Mouse (Mus musculus): ENCODE data around the gene Ablim2. TPM values are rescaled to one million over a fixed set of nuclear protein-coding genes. Genes with fewer than 3 reads are reported as not detected.

Ablim2 gene
- polyA plus RNA-seq, 1 experiment from 2014 or later, result 6.6 TPM

DNA sequence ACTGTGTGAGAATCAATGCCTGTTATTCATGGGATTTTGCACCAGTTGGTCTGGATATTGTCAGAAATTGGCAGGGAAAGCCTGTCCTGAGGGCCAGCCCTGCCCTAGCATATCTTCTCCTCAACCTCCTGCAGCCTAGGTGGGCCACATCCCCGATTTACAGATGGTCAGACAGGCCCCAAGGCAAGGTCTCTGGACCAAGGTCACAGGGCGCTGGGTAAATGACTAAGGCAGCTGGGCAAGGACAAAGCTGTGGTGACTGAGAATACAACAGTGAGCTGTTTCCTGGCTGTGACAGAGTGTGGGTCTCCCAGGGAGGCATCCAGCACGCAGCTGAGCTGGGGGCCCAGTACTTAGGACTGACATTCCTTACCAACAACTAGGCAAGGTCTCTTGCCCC is 23.4 kb downstream of the Ablim2 start:
- Histone ChIP-seq H3K27me3 (no peaks in the 10 kb centered on the region), H3K27ac (no peak overlapping the region), H3K9ac (replicated peaks) (no peak overlapping the region), H3K9me3 (no peaks in the 10 kb centered on the region), H3K4me2 (replicated peaks) (no peak overlapping the region), H3K4me3 (replicated peaks) (no peak overlapping the region), H3K36me3 (no peaks in the 10 kb centered on the region), H3K4me1 (replicated peaks) (no peaks in the 10 kb centered on the region)
- no peak for ATAC-seq
- 75% methylated on average over 3 of the region's 3 CpGs for WGBS

DNA sequence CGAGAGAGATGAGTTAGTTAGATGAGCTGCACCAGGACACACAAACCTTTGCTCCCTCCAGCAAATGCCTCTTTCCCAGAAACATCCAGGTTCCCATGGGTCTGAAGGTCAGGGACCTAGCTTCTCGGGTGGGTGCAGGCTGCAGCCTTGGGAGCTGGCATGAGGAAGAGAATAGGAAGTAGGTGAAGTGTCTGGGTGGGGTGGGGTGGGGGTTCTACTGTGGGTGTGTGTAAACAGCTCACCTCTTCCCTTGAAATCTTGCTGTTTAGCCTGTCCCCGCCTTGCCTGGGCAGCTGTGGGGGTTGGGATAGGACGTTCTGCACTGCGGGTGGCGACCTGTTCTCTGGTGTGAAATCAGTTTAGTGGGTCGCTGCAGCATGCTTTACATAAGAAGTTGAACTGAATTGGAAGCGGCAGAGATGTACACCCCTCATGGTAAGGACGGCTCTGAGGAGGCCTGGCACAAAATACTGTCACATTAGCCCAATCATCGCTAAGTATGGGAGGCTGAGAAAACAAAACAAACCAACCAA is 25.0 kb downstream of the Ablim2 start:
- WGBS, result 61% methylated on average over 10 of the region's 10 CpGs
- H3K27ac ChIP-seq, result no peak overlapping the region
- no peaks in the 10 kb centered on the region for H3K9me3 ChIP-seq
- H3K9ac ChIP-seq (replicated peaks), result no peak overlapping the region
- ATAC-seq, result no peak
- H3K4me1 ChIP-seq (replicated peaks), result no peaks in the 10 kb centered on the region
- H3K4me3 ChIP-seq (replicated peaks), result no peak overlapping the region
- no peaks in the 10 kb centered on the region for H3K36me3 ChIP-seq
- no peaks in the 10 kb centered on the region for H3K27me3 ChIP-seq
- no peak overlapping the region for H3K4me2 ChIP-seq (replicated peaks)

DNA sequence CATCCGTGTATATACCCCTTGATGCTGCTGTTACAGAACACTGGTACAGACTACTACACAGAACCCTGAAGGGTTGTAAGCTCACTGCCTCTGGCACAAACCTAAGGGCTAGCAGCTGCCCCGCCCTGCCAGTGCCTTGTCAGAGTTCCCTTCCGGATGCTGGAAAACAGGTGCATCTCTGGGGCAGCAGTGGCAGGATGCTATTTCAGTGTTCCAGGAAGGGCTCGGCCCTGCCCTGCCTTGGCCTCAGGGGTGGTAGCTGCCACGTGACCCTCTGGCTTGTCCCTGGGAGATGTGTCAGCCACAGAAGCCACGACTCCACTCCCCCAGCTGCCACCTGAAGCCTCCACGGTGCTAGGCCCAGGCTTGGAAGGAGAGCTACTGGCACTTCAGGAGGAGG is 28.2 kb downstream of the Ablim2 start:
- Histone ChIP-seq H3K9me3 (no peaks in the 10 kb centered on the region), H3K27me3 (no peaks in the 10 kb centered on the region), H3K27ac (no peak overlapping the region), H3K36me3 (no peaks in the 10 kb centered on the region), H3K4me2 (replicated peaks) (no peak overlapping the region), H3K4me3 (replicated peaks) (no peak overlapping the region), H3K4me1 (replicated peaks) (no peaks in the 10 kb centered on the region), H3K9ac (replicated peaks) (no peak overlapping the region)
- no peak for ATAC-seq
- WGBS, result 76% methylated on average over 7 of the region's 7 CpGs

DNA sequence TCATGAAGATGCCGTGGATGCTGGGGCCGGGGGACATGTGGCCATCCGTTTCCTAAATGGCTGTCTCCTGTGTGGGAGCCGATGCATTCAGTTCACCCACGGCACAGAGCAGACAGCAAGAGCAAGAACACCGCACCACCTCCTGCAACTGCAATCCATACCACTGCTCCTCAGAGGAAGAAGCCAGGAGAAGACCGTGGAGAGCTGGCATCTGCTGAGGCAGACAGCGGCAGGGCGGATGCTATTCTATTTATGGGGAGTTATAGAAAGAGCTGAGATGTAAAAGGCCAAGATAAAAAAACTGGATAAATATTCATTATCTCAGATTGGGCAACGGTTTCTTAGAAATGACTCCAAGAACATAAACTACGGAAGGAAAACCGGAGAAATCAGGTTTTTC is 30.2 kb downstream of the Ablim2 start:
- Histone ChIP-seq H3K36me3 (no peaks in the 10 kb centered on the region), H3K4me2 (replicated peaks) (no peak overlapping the region), H3K27ac (no peak overlapping the region), H3K27me3 (no peaks in the 10 kb centered on the region), H3K9me3 (no peaks in the 10 kb centered on the region), H3K4me1 (replicated peaks) (no peaks in the 10 kb centered on the region), H3K4me3 (replicated peaks) (no peak overlapping the region), H3K9ac (replicated peaks) (no peak overlapping the region)
- ATAC-seq, result no peak
- 93% methylated on average over 12 of the region's 12 CpGs for whole genome bisulfite sequencing

DNA sequence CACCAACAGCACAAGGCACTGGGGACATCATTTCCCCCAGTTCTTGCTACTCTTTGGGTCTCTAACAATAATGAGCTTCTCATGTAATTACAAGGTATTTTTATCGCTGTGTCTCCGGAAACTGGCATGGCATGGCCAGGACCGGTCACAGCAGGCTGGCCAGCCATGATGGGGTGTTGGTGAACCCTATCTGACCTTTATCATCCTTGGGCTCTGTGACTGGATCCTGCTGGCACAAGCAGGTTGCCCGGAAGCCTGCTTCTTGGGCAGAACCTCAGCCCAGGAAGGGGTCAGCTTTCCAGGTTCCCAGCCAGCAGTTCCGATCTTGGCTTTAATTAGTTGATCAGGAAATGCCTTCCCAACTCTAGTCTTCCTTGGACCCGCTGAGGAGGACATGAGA is 31.0 kb downstream of the Ablim2 start:
- no peaks in the 10 kb centered on the region for H3K4me1 ChIP-seq (replicated peaks)
- H3K36me3 ChIP-seq, result no peaks in the 10 kb centered on the region
- H3K27me3 ChIP-seq, result no peaks in the 10 kb centered on the region
- H3K9ac ChIP-seq (replicated peaks), result no peak overlapping the region
- no peak overlapping the region for H3K4me2 ChIP-seq (replicated peaks)
- WGBS, result 84% methylated on average over 6 of the region's 6 CpGs
- no peak overlapping the region for H3K27ac ChIP-seq
- no peak for ATAC-seq
- H3K9me3 ChIP-seq, result no peaks in the 10 kb centered on the region
- H3K4me3 ChIP-seq (replicated peaks), result no peak overlapping the region

DNA sequence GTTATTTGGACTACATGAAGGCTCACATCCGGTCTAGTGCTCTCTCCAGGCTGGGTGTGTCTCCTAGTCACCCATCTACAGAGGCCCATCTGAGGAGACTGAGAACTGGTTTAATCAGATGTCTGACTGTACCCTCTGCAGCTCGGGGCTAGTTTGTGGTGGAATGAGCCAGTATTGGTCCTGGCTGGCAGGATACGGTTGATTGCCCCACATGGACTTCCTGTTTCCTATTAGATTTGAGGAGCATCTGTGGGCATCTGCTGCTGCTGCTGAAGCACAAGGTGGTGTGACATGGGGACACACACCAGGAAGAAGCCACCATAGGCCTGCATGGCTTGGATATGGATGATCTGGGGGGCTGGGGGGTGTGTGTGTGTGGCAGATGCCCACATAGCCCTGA is 32.0 kb downstream of the Ablim2 start:
- no peaks in the 10 kb centered on the region for H3K36me3 ChIP-seq
- 89% methylated on average over 3 of the region's 3 CpGs for WGBS
- H3K4me2 ChIP-seq (replicated peaks), result no peak overlapping the region
- no peak overlapping the region for H3K27ac ChIP-seq
- no peaks in the 10 kb centered on the region for H3K27me3 ChIP-seq
- H3K9me3 ChIP-seq, result no peaks in the 10 kb centered on the region
- H3K4me3 ChIP-seq (replicated peaks), result no peak overlapping the region
- H3K9ac ChIP-seq (replicated peaks), result no peak overlapping the region
- no peaks in the 10 kb centered on the region for H3K4me1 ChIP-seq (replicated peaks)
- no peak for ATAC-seq

DNA sequence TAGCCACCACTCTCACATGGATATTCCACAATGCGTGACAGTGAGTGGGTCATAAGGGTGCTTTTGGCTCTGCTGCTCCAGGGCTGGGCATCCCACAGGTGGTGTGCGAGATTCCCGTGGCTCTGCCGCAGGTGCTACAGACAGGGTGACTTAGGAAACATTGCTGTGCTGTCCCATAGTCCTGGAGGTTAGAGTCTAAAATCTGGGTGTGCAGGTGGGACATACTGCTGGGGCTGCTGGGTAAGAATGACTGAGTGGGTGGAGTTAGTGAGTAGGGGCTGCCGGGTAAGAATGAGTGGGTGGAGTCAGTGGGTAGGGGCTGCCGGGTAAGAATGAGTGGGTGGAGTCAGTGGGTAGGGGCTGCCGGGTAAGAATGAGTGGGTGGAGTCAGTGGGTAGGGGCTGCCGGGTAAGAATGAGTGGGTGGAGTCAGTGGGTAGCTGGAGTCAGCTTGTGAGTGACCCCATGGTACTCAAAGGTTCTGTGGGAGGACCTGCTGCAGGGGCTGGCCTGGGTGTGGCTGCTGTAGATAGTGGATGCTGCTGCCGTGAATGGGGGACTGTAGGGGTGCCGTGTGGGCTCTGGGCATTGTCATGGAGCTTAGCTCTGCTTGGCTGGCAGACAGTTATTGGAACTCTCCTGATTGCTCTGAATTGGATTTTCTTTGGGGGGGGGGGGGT is 32.8 kb downstream of the Ablim2 start:
- no peaks in the 10 kb centered on the region for H3K36me3 ChIP-seq
- WGBS, result 44% methylated on average over 10 of the region's 10 CpGs
- no peaks in the 10 kb centered on the region for H3K9me3 ChIP-seq
- no peak overlapping the region for H3K4me2 ChIP-seq (replicated peaks)
- no peak overlapping the region for H3K9ac ChIP-seq (replicated peaks)
- H3K27me3 ChIP-seq, result no peaks in the 10 kb centered on the region
- ATAC-seq, result no peak
- H3K27ac ChIP-seq, result no peak overlapping the region
- no peaks in the 10 kb centered on the region for H3K4me1 ChIP-seq (replicated peaks)
- no peak overlapping the region for H3K4me3 ChIP-seq (replicated peaks)

DNA sequence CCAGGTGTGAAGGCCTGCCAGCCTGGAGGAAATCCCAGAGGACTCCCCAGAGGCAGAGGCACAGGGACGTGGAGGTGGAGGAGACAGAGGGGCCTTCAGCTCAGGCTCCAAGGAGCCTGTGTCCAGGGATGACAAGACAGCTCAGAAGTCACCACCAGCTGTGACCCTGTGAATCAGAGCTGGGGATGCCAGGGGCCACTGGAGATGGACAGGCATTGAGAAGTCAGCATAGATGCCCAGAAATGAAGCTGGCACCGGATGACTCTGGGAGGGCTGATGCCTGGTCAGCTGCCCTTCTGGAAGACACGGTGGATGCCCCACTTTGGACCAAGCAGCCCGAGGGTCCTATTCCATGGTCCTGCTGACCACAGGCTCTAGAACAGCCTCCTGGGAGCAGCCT is 36.3 kb downstream of the Ablim2 start:
- H3K4me1 ChIP-seq (replicated peaks), result no peaks in the 10 kb centered on the region
- no peak overlapping the region for H3K4me2 ChIP-seq (replicated peaks)
- H3K27ac ChIP-seq, result no peak overlapping the region
- H3K36me3 ChIP-seq, result no peaks in the 10 kb centered on the region
- 90% methylated on average over 4 of the region's 4 CpGs for WGBS
- H3K27me3 ChIP-seq, result peaks cover 4% of the 10 kb centered on the region; the same call in 1 of the 2 replicates
- no peak for ATAC-seq
- H3K9me3 ChIP-seq, result no peaks in the 10 kb centered on the region
- H3K4me3 ChIP-seq (replicated peaks), result no peak overlapping the region
- no peak overlapping the region for H3K9ac ChIP-seq (replicated peaks)

DNA sequence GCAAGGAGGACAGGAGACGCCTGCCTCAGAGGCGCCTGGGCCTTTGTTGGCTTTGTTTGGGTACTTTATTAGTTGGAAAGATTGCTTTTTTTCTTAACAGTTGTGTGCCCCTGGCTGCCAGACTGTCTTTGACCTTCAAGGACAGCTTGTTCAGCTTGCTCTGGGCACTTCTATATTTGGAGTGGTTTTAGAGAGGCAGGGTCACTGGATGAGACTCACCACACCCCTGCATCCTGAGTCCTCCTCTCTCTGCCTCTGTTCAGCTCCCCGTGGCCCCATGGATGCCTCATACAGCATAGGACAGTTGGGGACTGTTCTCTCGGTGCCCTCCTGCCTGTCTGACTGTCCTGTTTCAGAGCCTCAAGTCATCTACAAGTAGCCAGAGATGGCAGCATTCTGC is 37.3 kb downstream of the Ablim2 start:
- WGBS, result 69% methylated on average over 4 of the region's 4 CpGs
- Histone ChIP-seq H3K27ac (no peak overlapping the region), H3K9me3 (no peaks in the 10 kb centered on the region)

DNA sequence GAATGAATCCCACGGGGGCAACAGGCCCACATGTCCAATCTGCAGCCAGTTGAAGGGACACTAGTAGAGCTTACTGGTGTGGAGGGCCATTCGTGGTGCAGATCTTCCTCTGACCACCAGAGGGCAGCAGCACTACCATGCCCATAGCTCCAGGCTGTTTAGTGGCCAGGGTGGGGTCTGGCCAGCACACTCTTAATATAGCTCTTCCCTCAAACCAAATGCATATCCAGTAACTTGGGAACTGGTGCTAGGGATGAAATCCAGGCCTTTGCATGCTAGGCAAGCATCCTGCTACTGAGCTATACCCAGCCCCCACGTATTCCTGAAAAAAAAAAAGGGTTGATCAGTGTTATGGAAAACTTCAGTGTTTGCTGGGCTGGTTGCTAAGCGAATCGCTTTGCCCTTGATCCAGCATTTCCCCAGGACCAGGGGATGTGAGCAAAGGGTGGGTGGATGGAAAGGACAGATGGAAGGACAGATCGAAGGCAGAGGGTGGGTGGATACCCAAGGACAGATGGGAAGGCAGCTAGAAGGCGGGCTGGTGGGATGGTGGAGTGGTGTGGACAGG is 37.9 kb downstream of the Ablim2 start:
- Histone ChIP-seq H3K27me3 (peaks cover 4% of the 10 kb centered on the region; the same call in 1 of the 2 replicates), H3K4me1 (replicated peaks) (no peaks in the 10 kb centered on the region), H3K36me3 (no peaks in the 10 kb centered on the region), H3K4me2 (replicated peaks) (no peak overlapping the region), H3K27ac (no peak overlapping the region), H3K9me3 (no peaks in the 10 kb centered on the region), H3K9ac (replicated peaks) (no peak overlapping the region), H3K4me3 (replicated peaks) (no peak overlapping the region)
- ATAC-seq, result peak; percentile 83
- 61% methylated on average over 7 of the region's 7 CpGs for WGBS

More for the DNA sequence above, 37.3 kb downstream of the Ablim2 start:
- ATAC-seq, result peak; percentile 53; the same call in 1 of the 2 replicates
- H3K4me3 ChIP-seq (replicated peaks), result no peak overlapping the region
- H3K4me1 ChIP-seq (replicated peaks), result no peaks in the 10 kb centered on the region
- peaks cover 4% of the 10 kb centered on the region; the same call in 1 of the 2 replicates for H3K27me3 ChIP-seq
- H3K4me2 ChIP-seq (replicated peaks), result no peak overlapping the region
- H3K9ac ChIP-seq (replicated peaks), result no peak overlapping the region
- no peaks in the 10 kb centered on the region for H3K36me3 ChIP-seq

DNA sequence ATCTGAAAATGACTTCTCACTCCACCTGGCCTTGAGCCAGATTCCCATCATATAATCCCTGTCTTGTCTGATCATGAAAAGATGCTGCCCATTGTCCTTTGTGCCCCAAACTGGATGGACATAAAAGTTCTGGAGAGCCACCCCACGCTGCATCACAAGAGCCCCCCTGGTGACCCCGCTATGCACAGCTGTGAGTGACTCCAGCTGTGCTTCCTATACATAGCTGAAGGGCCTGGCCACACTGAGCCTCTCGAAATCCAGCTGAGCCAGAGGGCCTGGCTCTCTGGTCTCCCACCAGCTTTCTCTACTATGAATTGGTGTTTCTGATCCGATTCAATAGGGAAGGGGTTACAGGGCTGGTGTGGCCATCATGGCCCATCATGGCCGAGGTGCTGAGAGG is 38.5 kb downstream of the Ablim2 start:
- Histone ChIP-seq H3K4me1 (replicated peaks) (no peaks in the 10 kb centered on the region), H3K9ac (replicated peaks) (no peak overlapping the region), H3K4me3 (replicated peaks) (no peak overlapping the region), H3K27me3 (peaks cover 4% of the 10 kb centered on the region; the same call in 1 of the 2 replicates), H3K4me2 (replicated peaks) (no peak overlapping the region), H3K9me3 (no peaks in the 10 kb centered on the region), H3K36me3 (no peaks in the 10 kb centered on the region), H3K27ac (no peak overlapping the region)
- no peak for ATAC-seq
- 73% methylated on average over 5 of the region's 5 CpGs for WGBS

DNA sequence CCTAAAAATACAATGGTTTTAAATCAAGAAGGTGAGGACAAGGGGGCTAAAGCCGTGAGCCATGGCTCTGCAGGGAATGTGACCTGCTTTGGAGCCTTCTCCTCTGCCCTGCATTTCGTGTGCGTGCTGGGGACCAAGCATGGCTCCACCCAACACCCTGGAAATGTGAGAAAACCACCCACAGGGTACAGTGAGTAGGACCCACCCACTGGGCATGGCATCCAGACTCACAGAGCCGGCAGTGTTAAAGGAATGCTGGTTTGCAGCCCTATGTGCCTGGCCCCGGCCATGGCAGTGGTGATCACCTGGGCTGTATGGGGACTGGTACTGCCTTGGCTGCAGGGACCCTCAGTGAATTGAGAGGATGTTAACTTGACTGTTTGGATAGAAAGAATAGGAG is 41.4 kb downstream of the Ablim2 start:
- H3K9me3 ChIP-seq, result no peaks in the 10 kb centered on the region
- H3K4me3 ChIP-seq (replicated peaks), result no peak overlapping the region
- no peaks in the 10 kb centered on the region for H3K4me1 ChIP-seq (replicated peaks)
- no peak overlapping the region for H3K9ac ChIP-seq (replicated peaks)
- H3K27ac ChIP-seq, result no peak overlapping the region
- 57% methylated on average over 5 of the region's 5 CpGs for WGBS
- no peaks in the 10 kb centered on the region for H3K36me3 ChIP-seq
- H3K27me3 ChIP-seq, result peaks cover 4% of the 10 kb centered on the region; the same call in 1 of the 2 replicates
- H3K4me2 ChIP-seq (replicated peaks), result no peak overlapping the region
- ATAC-seq, result no peak

Measured in midbrain, embryonic 13.5 days (tissue).